Mouse (Mus musculus): ENCODE data around the gene Prss45. TPM values are rescaled to one million over a fixed set of nuclear protein-coding genes. Genes with fewer than 3 reads are reported as not detected.

The Prss45 gene
- polyA plus RNA-seq (2017; shearing (Covaris generic)) = not detected

GRCm38 (mm10) chr9:110834411-110834810 lies at the start of gene Prss45:
Gene Prss45, plus strand, starts transcription at chr9:110834588.

GRCm38 (mm10) chr9:110797866-110798265 lies 36.5 kb upstream of the Prss45 start, which contains the start of gene Prss42:
Gene Prss42, plus strand, starts transcription at chr9:110798166.

GRCm38 (mm10) chr9:110813789-110814188 lies 20.6 kb upstream of the Prss45 start, which contains the start of gene Prss44:
Gene Prss44, plus strand, starts transcription at chr9:110813994.

GRCm38 (mm10) chr9:110826390-110826789 lies 8.0 kb upstream of the Prss45 start, which contains the start of gene Prss43:
Gene Prss43, plus strand, starts transcription at chr9:110826690.

GRCm38 (mm10) chr9:110844206-110844605 lies 9.8 kb downstream of the Prss45 start, which contains the start of gene Prss46:
Gene Prss46, plus strand, starts transcription at chr9:110844506.

GRCm38 (mm10) chr9:110857781-110858472 lies 23.5 kb downstream of the Prss45 start, which contains the start of gene Prss50:
Gene Prss50, plus strand, starts transcription at chr9:110857967.

GRCm38 (mm10) chr9:110879191-110879920 lies 45.0 kb downstream of the Prss45 start, which contains the start of gene Als2cl:
Gene Als2cl, plus strand, starts transcription at chr9:110879870.

GRCm38 (mm10) chr9:110879998-110880561 lies 45.7 kb downstream of the Prss45 start, which contains the start of gene Tmie:
Gene Tmie, minus strand, starts transcription at chr9:110880113.

Other genes with a start within 250 kb of the Prss45 start
- gene Nradd, start 210.1 kb upstream of the Prss45 start, polyA plus RNA-seq (2017; shearing (Covaris generic)) = 2.5 TPM
- 86.4 TPM for gene Nbeal2, start 180.4 kb upstream of the Prss45 start, polyA plus RNA-seq (2017; shearing (Covaris generic))
- 200 TPM for gene Ccdc12, start 178.1 kb upstream of the Prss45 start, polyA plus RNA-seq (2017; shearing (Covaris generic))
- gene Myl3, start 92.7 kb upstream of the Prss45 start, polyA plus RNA-seq (2017; shearing (Covaris generic)) = not detected
- gene Pth1r, start 87.4 kb upstream of the Prss45 start, polyA plus RNA-seq (2017; shearing (Covaris generic)) = 0.34 TPM
- not detected for gene Prss42, start 36.4 kb upstream of the Prss45 start, polyA plus RNA-seq (2017; shearing (Covaris generic))
- gene Prss44, start 20.6 kb upstream of the Prss45 start, polyA plus RNA-seq (2017; shearing (Covaris generic)) = 0.91 TPM
- gene Prss43, start 7.9 kb upstream of the Prss45 start, polyA plus RNA-seq (2017; shearing (Covaris generic)) = 0.38 TPM
- gene Prss46, start 9.9 kb downstream of the Prss45 start, polyA plus RNA-seq (2017; shearing (Covaris generic)) = not detected
- not detected for gene Prss50, start 23.4 kb downstream of the Prss45 start, polyA plus RNA-seq (2017; shearing (Covaris generic))
- gene Als2cl, start 45.3 kb downstream of the Prss45 start, polyA plus RNA-seq (2017; shearing (Covaris generic)) = 21.2 TPM
- gene Tmie, start 45.5 kb downstream of the Prss45 start, polyA plus RNA-seq (2017; shearing (Covaris generic)) = 0.79 TPM
- not detected for gene Fam240a, start 82.3 kb downstream of the Prss45 start, polyA plus RNA-seq (2017; shearing (Covaris generic))
- 0.88 TPM for gene Tdgf1, start 111.6 kb downstream of the Prss45 start, polyA plus RNA-seq (2017; shearing (Covaris generic))
- gene Lrrc2, start 117.0 kb downstream of the Prss45 start, polyA plus RNA-seq (2017; shearing (Covaris generic)) = not detected
- gene Rtp3, start 156.0 kb downstream of the Prss45 start, polyA plus RNA-seq (2017; shearing (Covaris generic)) = not detected
- gene Ltf, start 184.7 kb downstream of the Prss45 start, polyA plus RNA-seq (2017; shearing (Covaris generic)) = not detected
- gene Ccrl2, start 222.9 kb downstream of the Prss45 start, polyA plus RNA-seq (2017; shearing (Covaris generic)) = 17.9 TPM

Measured in effector memory CD4-positive, alpha-beta T cell, adult 7 months (primary cell).